Mouse (Mus musculus): Measurements from ENCODE around the gene Ctsw. TPM values are rescaled to one million over a fixed set of nuclear protein-coding genes. Genes with fewer than 3 reads are reported as not detected.
A peak's percentile ranks its signal among the peaks of the same experiment; 100 is the strongest.

The Ctsw gene
- polyA plus RNA-seq, 1 experiment from 2014 or later, result 3.9 TPM

GRCm38 (mm10) chr19:5444954-5445353 is 23.4 kb downstream of the Ctsw start:
- whole genome bisulfite sequencing, result 40% methylated on average over 7 of the region's 7 CpGs
- no peak for ATAC-seq (ENCODE audit: low FRiP score, low read depth)
- no peak overlapping the region for H3K27ac ChIP-seq (replicated peaks)

DNA sequence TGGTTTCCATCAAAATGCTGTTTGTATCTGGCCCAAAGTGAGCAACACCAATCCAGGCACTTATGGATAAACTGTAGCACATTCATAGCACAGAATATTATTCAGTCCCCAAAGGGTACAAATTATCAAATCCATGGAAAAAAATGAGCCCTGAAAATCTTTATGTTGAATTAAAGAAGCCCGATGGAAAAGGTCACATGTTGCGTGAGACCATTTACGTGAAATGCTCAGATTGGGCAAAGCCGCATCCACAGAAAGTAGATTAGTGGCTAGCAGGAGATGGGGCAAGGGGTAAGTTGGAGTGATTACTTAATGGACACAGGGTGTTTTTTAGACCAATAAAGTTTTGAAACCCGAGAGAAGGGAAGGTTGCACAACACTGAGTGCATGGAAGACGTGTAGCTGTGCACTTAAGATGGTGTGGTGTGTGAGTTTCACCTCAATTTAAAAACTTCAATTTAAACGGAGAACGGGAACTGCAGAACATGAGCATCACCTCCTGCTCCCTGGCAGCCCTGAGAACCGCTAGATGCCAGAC is 23.9 kb downstream of the Ctsw start:
- WGBS, result 74% methylated on average over 9 of the region's 9 CpGs
- Histone ChIP-seq H3K4me2 (replicated peaks) (no peak overlapping the region), H3K36me3 (no peaks in the 10 kb centered on the region), H3K27me3 (peaks cover 59% of the 10 kb centered on the region), H3K9me3 (no peaks in the 10 kb centered on the region), H3K4me3 (no peak overlapping the region), H3K4me1 (peaks cover 15% of the 10 kb centered on the region), H3K27ac (replicated peaks) (no peak overlapping the region), H3K9ac (replicated peaks) (no peak overlapping the region)
- no peak for ATAC-seq (ENCODE audit: low FRiP score, low read depth)

More at GRCm38 (mm10) chr19:5444954-5445353, 23.4 kb downstream of the Ctsw start:
- Histone ChIP-seq H3K4me2 (replicated peaks) (no peak overlapping the region), H3K27me3 (peaks cover 64% of the 10 kb centered on the region), H3K4me3 (no peak overlapping the region), H3K9me3 (no peaks in the 10 kb centered on the region), H3K9ac (replicated peaks) (no peak overlapping the region), H3K36me3 (no peaks in the 10 kb centered on the region), H3K4me1 (peaks cover 15% of the 10 kb centered on the region)

GRCm38 (mm10) chr19:5433951-5434350 is 34.4 kb downstream of the Ctsw start:
- Histone ChIP-seq H3K27ac (replicated peaks) (no peak overlapping the region), H3K4me2 (replicated peaks) (peak overlapping the region; percentile 49), H3K4me3 (no peak overlapping the region), H3K27me3 (peaks cover 8% of the 10 kb centered on the region; the same call in 1 of the 2 replicates), H3K36me3 (no peaks in the 10 kb centered on the region), H3K9me3 (no peaks in the 10 kb centered on the region), H3K4me1 (peaks cover 8% of the 10 kb centered on the region), H3K9ac (replicated peaks) (no peak overlapping the region)
- no peak for ATAC-seq (ENCODE audit: low FRiP score, low read depth)
- WGBS, result 72% methylated on average over 7 of the region's 7 CpGs

DNA sequence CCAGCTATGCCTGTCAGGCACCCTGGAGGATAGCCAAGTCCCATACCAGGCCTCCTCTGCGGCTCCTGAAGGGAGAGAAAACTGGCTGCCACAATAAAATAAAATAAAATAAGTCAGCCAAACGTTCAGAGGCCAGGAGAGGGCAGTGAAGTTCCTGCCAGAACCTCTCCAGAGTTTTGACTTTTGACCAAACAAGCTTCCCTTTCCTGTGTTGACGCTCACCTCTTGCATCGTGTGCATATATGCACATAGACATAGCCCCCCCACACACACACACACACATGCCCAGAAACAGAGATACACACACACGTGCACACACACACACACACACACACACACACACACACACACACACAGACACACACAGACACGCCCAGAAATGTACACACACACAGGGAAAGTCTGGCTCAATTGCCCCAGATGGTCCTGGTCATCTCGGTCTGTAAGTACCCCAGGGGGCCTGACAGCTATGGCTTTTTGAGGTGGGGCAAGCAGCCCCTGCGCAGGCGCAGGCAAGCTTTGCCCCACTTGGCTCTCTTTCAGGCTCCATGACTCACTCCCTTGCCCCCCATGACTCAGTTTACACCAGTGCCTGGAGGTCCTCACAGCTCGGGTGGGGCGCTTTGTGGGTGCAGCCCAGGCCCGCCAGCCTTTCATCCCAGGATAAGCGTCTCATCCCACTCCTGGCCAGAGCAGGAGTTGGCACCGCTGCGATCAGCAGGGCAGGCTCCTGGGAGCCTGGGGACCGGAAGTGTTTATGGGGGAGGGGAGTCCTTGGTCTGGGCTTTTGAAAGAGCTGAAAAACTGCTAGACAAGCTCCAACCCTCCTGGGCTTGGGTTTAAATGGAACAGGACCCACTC is 35.1 kb downstream of the Ctsw start:
- WGBS, result 17% methylated on average over 16 of the region's 16 CpGs
- peak overlapping the region; percentile 31; the same call in 1 of the 2 replicates for H3K9ac ChIP-seq (replicated peaks)
- H3K4me3 ChIP-seq, result peak overlapping the region; percentile 23
- H3K36me3 ChIP-seq, result no peaks in the 10 kb centered on the region
- no peak overlapping the region for H3K27ac ChIP-seq (replicated peaks)
- ATAC-seq (ENCODE audit: low FRiP score, low read depth), result no peak
- H3K4me1 ChIP-seq, result peaks cover 8% of the 10 kb centered on the region
- H3K27me3 ChIP-seq, result peaks cover 8% of the 10 kb centered on the region; the same call in 1 of the 2 replicates
- no peaks in the 10 kb centered on the region for H3K9me3 ChIP-seq
- peak overlapping the region; percentile 49 for H3K4me2 ChIP-seq (replicated peaks)

- Histone ChIP-seq H3K4me2 (replicated peaks) (no peak overlapping the region), H3K9me3 (no peaks in the 10 kb centered on the region), H3K4me1 (peaks cover 10% of the 10 kb centered on the region), H3K27ac (replicated peaks) (no peak overlapping the region), H3K27me3 (peaks cover 5% of the 10 kb centered on the region; the same call in 1 of the 2 replicates), H3K9ac (replicated peaks) (no peak overlapping the region), H3K4me3 (no peak overlapping the region), H3K36me3 (peaks cover 4% of the 10 kb centered on the region)
- WGBS, result 70% methylated on average over 4 of the region's 4 CpGs
- no peak for ATAC-seq (ENCODE audit: low FRiP score, low read depth)
Observed at GRCm38 (mm10) chr19:5431911-5432464, 36.3 kb downstream of the Ctsw start.

DNA sequence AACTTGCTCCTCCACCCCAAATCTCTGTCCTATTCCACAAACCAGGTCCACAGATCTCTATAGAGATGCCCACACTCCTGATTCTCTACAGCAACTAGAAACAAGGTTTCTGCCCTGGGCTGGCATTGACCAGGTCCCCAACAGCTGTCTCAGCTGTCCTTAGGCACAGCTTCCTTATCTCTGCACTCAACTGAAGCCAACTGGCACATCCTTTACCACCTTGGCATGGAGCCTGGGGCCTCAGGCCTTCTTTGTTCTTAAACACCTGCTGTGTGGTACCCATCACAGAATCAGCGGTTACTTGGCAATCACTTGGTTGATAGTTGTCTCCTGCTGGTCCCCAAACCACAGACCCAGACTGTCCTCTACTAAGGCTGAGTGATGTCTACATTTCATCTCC is 37.9 kb downstream of the Ctsw start:
- no peak overlapping the region for H3K9ac ChIP-seq (replicated peaks)
- no peak overlapping the region for H3K4me2 ChIP-seq (replicated peaks)
- 97% methylated on average over 1 of the region's 1 CpGs for WGBS
- H3K4me3 ChIP-seq, result no peak overlapping the region
- H3K27ac ChIP-seq (replicated peaks), result no peak overlapping the region
- H3K36me3 ChIP-seq, result peaks cover 14% of the 10 kb centered on the region
- peaks cover 25% of the 10 kb centered on the region for H3K4me1 ChIP-seq
- peaks cover 5% of the 10 kb centered on the region; the same call in 1 of the 2 replicates for H3K27me3 ChIP-seq
- no peaks in the 10 kb centered on the region for H3K9me3 ChIP-seq
- no peak for ATAC-seq (ENCODE audit: low FRiP score, low read depth)

GRCm38 (mm10) chr19:5429806-5430205 is 38.5 kb downstream of the Ctsw start:
- no peak for ATAC-seq (ENCODE audit: low FRiP score, low read depth)
- Histone ChIP-seq H3K27ac (replicated peaks) (no peak overlapping the region), H3K4me1 (peaks cover 25% of the 10 kb centered on the region), H3K4me2 (replicated peaks) (no peak overlapping the region), H3K9me3 (no peaks in the 10 kb centered on the region), H3K36me3 (peaks cover 14% of the 10 kb centered on the region), H3K4me3 (no peak overlapping the region), H3K27me3 (peaks cover 5% of the 10 kb centered on the region; the same call in 1 of the 2 replicates), H3K9ac (replicated peaks) (no peak overlapping the region)
- 78% methylated on average over 8 of the region's 8 CpGs for WGBS

- H3K27ac ChIP-seq (replicated peaks), result no peak overlapping the region
- 88% methylated on average over 4 of the region's 4 CpGs for WGBS
- H3K4me2 ChIP-seq (replicated peaks), result no peak overlapping the region
- H3K4me3 ChIP-seq, result no peak overlapping the region
- peaks cover 14% of the 10 kb centered on the region for H3K36me3 ChIP-seq
- H3K27me3 ChIP-seq, result 0 out of 2 replicates have a peak, but pooled peaks cover 3% of the 10 kb centered on the region
- H3K4me1 ChIP-seq, result peaks cover 25% of the 10 kb centered on the region
- H3K9me3 ChIP-seq, result no peaks in the 10 kb centered on the region
- H3K9ac ChIP-seq (replicated peaks), result no peak overlapping the region
- no peak for ATAC-seq (ENCODE audit: low FRiP score, low read depth)
Observed at GRCm38 (mm10) chr19:5429219-5429618, 39.1 kb downstream of the Ctsw start.

GRCm38 (mm10) chr19:5428083-5428482 is 40.2 kb downstream of the Ctsw start:
- WGBS, result 82% methylated on average over 2 of the region's 2 CpGs
- ATAC-seq (ENCODE audit: low FRiP score, low read depth), result no peak
- H3K27me3 ChIP-seq, result no peaks in the 10 kb centered on the region
- no peaks in the 10 kb centered on the region for H3K9me3 ChIP-seq
- H3K27ac ChIP-seq (replicated peaks), result no peak overlapping the region
- no peak overlapping the region for H3K4me2 ChIP-seq (replicated peaks)
- H3K4me3 ChIP-seq, result no peak overlapping the region
- H3K9ac ChIP-seq (replicated peaks), result no peak overlapping the region
- H3K36me3 ChIP-seq, result peaks cover 19% of the 10 kb centered on the region
- peaks cover 29% of the 10 kb centered on the region for H3K4me1 ChIP-seq

- Histone ChIP-seq H3K36me3 (peaks cover 29% of the 10 kb centered on the region), H3K27ac (replicated peaks) (0 out of 2 replicates have a peak overlapping the region, but pooled peaks have one; percentile 4), H3K4me3 (peak overlapping the region; percentile 12; the same call in 1 of the 2 replicates), H3K9me3 (no peaks in the 10 kb centered on the region), H3K27me3 (no peaks in the 10 kb centered on the region), H3K9ac (replicated peaks) (no peak overlapping the region; the same call in 1 of the 2 replicates), H3K4me1 (peaks cover 32% of the 10 kb centered on the region), H3K4me2 (replicated peaks) (peak overlapping the region; percentile 79)
- WGBS, result 90% methylated on average over 13 of the region's 13 CpGs
- ATAC-seq (ENCODE audit: low FRiP score, low read depth), result no peak
Observed at GRCm38 (mm10) chr19:5426640-5427290, 41.5 kb downstream of the Ctsw start.

GRCm38 (mm10) chr19:5425906-5426565 is 42.3 kb downstream of the Ctsw start:
- Histone ChIP-seq H3K4me1 (peaks cover 32% of the 10 kb centered on the region), H3K9me3 (no peaks in the 10 kb centered on the region), H3K27me3 (no peaks in the 10 kb centered on the region), H3K4me2 (replicated peaks) (peak overlapping the region; percentile 79), H3K9ac (replicated peaks) (peak overlapping the region; percentile 95), H3K4me3 (peak overlapping the region; percentile 80), H3K36me3 (peaks cover 35% of the 10 kb centered on the region), H3K27ac (replicated peaks) (peak overlapping the region; percentile 80; the same call in 1 of the 2 replicates)
- 90% methylated on average over 18 of the region's 18 CpGs for WGBS
- ATAC-seq (ENCODE audit: low FRiP score, low read depth), result no peak

All from midbrain, embryonic 12.5 days (tissue).